Mouse (Mus musculus): ENCODE measurements around the gene Gm10563.
"Not testable (repeated sequence)": the region's sequence is repeated elsewhere in the genome, so short reads cannot be mapped to it uniquely, and the experiment has no call there.

The Gm10563 gene

DNA sequence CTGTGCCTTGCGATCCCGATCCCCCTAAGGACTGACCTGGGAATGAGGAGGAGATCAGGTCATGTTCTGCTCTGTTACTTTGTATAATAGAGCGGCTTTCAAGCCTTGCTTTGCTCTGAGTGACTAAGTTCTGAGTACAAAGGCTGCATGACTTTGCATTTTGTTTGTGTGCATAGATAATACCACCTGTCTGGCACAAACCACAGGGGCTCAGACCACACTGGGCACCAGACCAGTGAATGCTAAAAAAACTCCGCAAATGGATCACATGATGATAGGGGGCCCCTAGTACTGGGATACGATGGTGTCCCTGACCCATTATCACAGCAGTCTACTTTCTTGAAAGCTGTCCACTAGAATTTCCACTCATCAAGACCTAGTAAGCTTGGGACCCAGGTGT lies 48.6 kb downstream of the Gm10563 start:
- peak; percentile 93 for DNase-seq (ENCODE audit: low read depth)

- peak; percentile 94 for DNase-seq (ENCODE audit: low read depth)
These were observed 49.4 kb downstream of the Gm10563 start for GRCm38 (mm10) chr4:155595777-155596176.

DNA sequence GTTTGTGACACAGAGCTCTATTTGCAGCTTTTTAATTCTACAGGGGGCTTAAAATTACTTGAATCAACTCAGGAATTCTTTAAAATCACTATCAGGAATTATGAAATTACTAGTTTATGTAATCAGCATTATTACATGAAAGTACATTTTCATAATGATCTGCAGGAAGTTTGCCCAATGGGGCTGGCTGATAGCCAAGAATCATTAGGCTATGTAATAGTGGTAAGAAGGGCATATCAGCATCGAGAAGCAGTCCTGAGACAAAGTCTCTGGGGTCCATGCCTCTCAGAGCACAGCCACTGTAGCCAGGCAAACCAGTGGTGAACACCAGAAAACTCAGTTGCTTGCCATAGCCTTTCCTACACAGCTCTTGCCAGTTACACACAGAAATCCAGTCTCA lies 51.4 kb downstream of the Gm10563 start:
- DNase-seq (ENCODE audit: low read depth): peak; percentile 54

- DNase-seq (ENCODE audit: low read depth): peak; percentile 85
These were observed 54.0 kb downstream of the Gm10563 start for GRCm38 (mm10) chr4:155591012-155591719.

- DNase-seq (ENCODE audit: low read depth): no peak
These were observed 55.9 kb downstream of the Gm10563 start for GRCm38 (mm10) chr4:155589356-155589755.

DNA sequence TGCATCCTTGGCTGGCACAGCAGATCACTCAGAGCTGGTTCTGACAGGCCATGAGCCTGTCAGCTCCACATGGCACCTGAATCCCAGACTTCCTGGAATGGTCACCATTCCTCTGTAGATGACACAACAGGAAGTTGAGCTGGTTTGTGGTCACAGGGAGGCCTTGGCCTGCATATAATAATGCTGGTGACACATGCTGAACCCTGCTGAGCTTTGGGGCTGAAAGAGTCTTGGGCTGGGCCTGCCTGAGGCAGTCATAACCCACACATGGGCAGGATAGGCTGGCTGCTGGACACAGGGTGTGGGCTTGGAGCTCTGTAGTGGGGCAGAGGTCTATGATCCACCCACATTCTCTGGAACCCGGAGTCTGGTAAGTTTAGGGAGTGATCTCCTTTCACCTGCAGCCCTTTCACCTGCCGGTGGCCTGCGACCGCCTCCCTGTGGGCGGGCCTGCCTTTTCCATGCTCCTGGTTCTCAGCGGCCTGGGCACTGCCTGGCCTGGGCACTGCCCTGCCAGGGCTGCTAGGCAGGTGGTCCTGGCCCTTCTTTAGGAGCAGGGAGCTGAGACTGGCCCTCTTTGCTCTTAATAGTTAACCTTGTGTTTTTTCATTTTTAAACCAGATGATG lies 62.8 kb downstream of the Gm10563 start:
- DNase-seq (ENCODE audit: low read depth): peak; percentile 91

- DNase-seq (ENCODE audit: low read depth): no peak
These were observed 64.8 kb downstream of the Gm10563 start for GRCm38 (mm10) chr4:155580420-155580819.

GRCm38 (mm10) chr4:155578336-155579125 lies 66.7 kb downstream of the Gm10563 start:
- DNase-seq (ENCODE audit: low read depth): no peak

DNA sequence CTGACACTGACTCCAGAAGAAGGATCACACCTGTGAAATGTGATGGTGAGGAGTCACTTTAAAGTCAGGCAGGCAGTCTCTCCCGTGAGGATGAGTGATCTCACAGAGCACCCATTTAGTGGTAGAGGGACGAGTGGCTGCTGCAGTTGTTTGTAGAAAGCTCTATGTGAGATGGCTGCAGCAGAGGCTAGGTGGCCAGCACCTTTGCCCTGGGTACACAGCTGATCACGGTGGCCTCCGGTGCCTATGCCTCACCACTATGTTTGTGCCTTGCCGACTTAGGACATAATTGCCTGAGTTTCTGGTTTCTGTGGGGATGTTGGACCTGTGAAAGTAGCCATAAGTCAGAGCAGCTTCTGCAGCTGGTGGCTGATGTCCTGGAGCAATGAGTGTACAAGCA lies 67.5 kb downstream of the Gm10563 start:
- no peak for DNase-seq (ENCODE audit: low read depth)

DNA sequence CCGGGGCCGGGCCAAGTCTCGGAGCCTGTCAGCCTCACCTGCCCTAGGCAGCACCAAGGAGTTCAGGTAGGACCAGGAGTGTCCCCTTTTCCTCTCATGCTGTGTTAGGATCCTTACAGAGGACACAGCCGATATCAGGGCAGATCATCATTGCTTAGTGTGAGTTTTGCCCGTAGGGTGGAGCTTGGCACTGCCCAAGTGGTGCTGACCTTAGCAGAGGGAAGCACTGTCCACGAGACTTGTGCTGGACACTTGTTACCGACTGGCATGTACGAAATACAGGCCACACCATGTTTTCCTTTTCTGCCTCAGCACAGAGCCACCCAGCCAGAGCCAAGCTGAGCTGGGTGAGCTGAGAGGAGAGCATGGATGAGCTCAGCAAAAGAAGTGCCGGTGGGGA lies 68.1 kb downstream of the Gm10563 start:
- no peak for DNase-seq (ENCODE audit: low read depth)

DNA sequence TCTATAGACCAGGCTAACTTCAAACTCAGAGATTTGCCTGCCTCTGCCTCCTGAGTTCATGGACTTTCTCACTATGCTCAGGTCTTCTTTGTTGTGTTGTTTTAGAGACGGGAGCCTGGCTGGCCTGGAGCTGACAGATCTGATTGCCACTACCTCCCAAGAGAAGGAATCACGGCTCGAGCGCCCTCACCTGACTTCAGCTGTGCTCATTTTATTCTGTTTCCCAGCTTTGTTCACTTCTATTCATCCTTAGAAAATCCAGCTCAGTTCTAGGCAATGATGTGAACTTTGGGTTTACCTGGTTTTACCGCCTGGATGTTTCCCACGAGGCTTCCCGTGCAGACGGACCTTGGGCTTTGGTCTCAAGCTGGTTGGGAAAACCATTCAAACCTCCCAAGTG lies 69.7 kb downstream of the Gm10563 start:
- no peak for DNase-seq (ENCODE audit: low read depth)

DNA sequence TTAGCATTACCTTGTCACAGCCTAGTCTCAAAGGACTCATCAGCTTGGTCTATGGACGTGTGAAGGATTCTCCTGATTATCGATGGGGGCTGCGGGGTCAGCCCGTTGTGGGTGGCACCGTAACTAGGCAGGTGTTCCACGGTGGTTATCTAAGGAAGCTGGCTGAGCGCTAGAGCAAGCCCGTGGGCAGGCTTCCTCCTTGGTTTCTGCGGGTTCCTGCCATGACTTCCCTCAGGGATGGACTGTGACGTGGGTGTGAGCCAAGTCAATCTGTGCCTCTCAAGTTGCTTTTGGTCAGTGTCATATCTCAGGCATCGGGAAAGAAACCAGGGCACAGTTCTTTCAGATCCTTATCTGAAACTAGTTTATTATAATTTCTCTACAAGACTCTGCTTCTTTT lies 70.3 kb downstream of the Gm10563 start:
- DNase-seq (ENCODE audit: low read depth): peak; percentile 73

DNA sequence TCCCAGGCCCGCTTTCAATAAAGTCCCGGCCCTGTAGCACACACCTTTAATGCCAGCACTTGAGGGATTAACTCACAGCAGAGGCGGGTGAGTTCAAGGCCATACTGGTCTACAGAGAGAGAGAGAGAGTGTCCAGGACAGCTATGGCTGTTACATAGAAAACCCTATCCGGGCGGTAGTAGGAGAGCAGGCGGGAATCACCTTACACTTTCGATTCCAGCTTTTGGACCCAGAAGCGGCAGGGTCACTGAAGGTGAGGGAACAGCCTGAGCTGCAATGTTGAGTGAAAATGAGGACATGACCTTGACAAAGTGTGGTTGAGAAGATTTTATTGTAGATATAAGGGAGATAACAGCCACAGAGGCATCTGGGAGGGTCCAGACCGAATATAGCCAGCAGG lies 71.3 kb downstream of the Gm10563 start:
- DNase-seq (ENCODE audit: low read depth): no peak

DNA sequence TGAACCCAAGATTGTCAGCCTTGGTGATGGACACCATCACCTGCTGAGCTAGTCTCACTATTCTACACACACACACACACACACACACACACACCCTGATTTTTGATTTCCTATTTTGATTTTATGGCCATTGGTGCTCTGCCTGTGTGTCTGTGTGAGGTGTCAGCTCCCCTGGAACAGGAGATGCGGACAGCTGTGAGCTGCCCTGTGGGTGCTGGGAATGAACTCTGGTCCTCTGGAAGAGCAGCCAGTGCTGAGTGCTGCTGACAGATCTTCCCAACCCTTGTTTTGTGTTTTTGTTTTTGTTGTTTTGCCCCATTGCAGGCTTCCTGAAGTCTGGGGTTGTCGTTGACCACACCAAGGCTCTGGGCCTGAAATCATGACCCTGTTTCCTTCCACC lies 72.1 kb downstream of the Gm10563 start:
- DNase-seq (ENCODE audit: low read depth): no peak

- DNase-seq (ENCODE audit: low read depth): peak; percentile 83
These were observed 73.8 kb downstream of the Gm10563 start for GRCm38 (mm10) chr4:155571442-155571841.

DNA sequence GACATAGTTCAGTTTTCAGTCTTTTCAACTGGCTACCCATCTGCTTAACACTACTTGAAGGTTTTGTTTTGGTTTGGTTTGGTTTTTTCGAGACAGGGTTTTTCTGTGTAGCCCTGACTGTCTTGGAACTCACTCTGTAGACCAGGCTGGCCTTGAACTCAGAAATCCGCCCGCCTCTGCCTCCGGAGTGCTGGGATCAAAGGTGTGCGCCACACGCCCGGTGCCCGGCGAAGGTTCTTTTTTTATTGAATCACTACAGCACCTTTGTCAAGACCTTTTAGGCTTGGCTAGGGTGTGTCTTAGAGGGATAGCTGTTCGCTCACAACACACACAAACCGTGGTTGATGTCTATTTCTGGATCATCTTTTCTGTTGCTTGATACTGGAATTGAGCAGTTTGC lies 74.9 kb downstream of the Gm10563 start:
- DNase-seq (ENCODE audit: low read depth): not testable (repeated sequence)

DNA sequence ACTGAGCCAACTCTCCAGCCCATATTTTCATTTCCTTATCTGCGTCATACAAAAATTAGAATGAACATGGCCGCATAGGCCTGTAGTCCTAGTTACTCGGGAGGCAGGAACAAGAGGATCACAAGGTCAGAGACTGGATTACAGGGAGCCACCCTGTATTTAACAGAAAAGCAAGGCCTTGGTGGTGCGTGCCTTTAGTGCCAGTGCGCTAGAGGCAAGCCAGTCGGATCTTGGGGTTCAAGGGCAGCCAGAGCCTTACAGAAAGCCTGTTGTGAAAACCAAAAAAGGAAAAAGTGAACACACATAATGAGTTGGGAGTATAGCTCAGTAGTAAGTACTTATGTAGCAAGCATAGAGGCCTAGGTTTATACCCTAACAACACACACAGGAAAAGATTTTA lies 75.4 kb downstream of the Gm10563 start:
- no peak for DNase-seq (ENCODE audit: low read depth)

DNA sequence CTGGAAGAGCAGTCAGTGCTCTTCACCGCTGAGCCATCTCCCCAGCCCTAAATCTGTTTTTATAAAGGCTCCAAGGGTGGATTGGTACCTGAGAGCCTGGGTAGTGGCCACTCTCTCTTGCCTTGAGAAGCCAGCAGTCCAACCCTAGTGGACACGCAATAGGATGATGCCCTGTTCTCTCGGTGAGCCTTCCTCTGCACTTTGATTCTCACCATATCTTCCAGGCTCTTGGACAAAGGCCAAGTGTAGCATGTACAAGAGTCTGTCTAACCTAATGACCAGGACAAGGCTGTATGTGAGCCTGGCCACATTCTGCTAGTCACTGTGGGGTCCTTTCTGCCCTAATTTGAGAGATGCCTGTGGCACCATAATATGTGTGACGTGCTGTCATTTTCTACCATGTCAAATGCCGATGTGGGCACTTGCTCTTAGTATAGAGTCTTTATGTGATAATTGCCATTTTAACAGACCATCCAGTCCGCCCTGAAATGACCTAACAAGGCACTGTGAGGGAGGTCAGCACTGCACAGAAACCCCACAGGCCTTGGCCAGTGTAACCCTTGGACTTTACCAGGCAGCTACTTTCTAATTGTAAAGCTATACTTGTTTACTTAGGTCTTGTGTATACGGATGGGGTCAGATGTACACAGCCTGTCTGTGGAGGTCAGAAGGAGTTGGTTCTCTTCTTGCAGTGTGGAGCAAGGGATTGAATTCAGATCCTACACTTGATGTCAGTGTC lies 76.4 kb downstream of the Gm10563 start:
- no peak for DNase-seq (ENCODE audit: low read depth)

DNA sequence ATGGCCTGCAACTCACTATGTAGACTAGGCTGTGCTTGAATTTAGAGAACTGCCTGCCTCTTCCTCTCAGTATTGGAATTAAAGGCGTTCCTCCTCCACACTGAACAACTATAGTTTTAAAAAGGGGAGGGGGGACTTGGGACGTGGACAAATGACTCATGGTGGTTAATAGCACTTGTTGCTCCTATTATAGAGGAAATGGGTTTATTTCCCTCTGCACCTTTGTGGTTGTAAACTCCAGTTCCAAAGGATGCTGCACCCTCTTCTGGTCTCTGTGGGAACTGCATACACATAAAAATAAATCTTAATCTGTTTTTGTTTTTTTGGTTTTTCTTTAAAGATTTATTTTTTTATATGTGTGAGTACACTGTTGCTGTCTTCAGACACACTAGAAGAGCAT lies 77.0 kb downstream of the Gm10563 start:
- DNase-seq (ENCODE audit: low read depth): peak; percentile 90

DNA sequence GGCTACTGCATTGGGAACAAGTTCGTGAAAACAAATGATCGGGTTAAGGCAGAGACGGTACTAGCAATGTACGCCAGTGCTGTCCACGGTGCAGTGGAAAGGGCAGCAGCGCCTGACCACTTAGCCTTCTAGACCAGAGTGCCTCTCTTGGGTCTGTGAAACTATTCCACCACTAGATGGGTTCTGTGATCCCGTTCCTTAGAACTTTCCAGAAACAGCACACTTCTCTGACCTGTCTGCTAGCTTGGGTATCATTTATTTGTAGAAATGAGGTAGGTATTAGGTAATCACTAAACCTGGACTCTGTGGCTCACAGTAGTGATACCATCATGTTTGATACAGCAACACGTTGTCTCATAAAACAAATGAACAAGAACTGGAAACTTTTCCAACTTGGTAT lies 78.7 kb downstream of the Gm10563 start:
- DNase-seq (ENCODE audit: low read depth): no peak
